Mouse (Mus musculus): ENCODE data around the gene Sec23a. TPM values are rescaled to one million over a fixed set of nuclear protein-coding genes. Genes with fewer than 3 reads are reported as not detected.
"Not testable (repeated sequence)": the region's sequence is repeated elsewhere in the genome, so short reads cannot be mapped to it uniquely, and the experiment has no call there.

Gene Sec23a
- 119 and 120 TPM in 2 replicates for polyA plus RNA-seq (2015; fragmentation: Nextera tagmentation; extraction: Ambion mirVana)

GRCm38 (mm10) chr12:59011844-59012709 is at the start of gene Sec23a:
TSS of gene Sec23a (minus strand) at chr12:59012017.
- H3K27me3 ChIP-seq (ENCODE audit: control insufficient read depth, insufficient read depth, low read depth, low read length), result no peaks in the 10 kb centered on the region
- no peaks in the 10 kb centered on the region for H3K36me3 ChIP-seq (ENCODE audit: control insufficient read depth, insufficient read depth, low read length)
- WGBS, result under 1% methylated on average over 47 of the region's 48 CpGs
- ATAC-seq, result peak; percentile 96
- peak within 1 kb of the TSS; percentile 85 for H3K27ac ChIP-seq (ENCODE audit: low read length)
- peak within 1 kb of the TSS; percentile 91 for H3K4me2 ChIP-seq (ENCODE audit: low read length)
- H3K4me3 ChIP-seq (ENCODE audit: low read depth, low read length), result peak within 1 kb of the TSS; percentile 86
- peak within 1 kb of the TSS; percentile 91 for H3K9ac ChIP-seq (ENCODE audit: low read depth, low read length)
- no peaks in the 10 kb centered on the region for H3K9me3 ChIP-seq (replicated peaks; ENCODE audit: control insufficient read depth, low read length, poor library complexity, severe bottlenecking)
- H3K4me1 ChIP-seq (ENCODE audit: control insufficient read depth, insufficient read depth, low read length), result peaks cover 23% of the 10 kb centered on the region

GRCm38 (mm10) chr12:59060993-59061595 is 49.3 kb upstream of the Sec23a start, which contains the start of gene Trappc6b:
TSS of gene Trappc6b (minus strand) at chr12:59061472.
- WGBS, result under 1% methylated on average over 49 of the region's 49 CpGs
- peak within 1 kb of the TSS; percentile 80 for H3K4me2 ChIP-seq (ENCODE audit: low read length)
- peak within 1 kb of the TSS; percentile 97 for H3K27ac ChIP-seq (ENCODE audit: low read length)
- H3K36me3 ChIP-seq (ENCODE audit: control insufficient read depth, insufficient read depth, low read length), result peaks cover 2% of the 10 kb centered on the region; the same call in 1 of the 2 replicates
- peak within 1 kb of the TSS; percentile 79 for H3K4me3 ChIP-seq (ENCODE audit: low read depth, low read length)
- ATAC-seq, result peak; percentile 98
- H3K9me3 ChIP-seq (replicated peaks; ENCODE audit: control insufficient read depth, low read length, poor library complexity, severe bottlenecking), result no peaks in the 10 kb centered on the region
- H3K9ac ChIP-seq (ENCODE audit: low read depth, low read length), result peak within 1 kb of the TSS; percentile 96
- peaks cover 29% of the 10 kb centered on the region for H3K4me1 ChIP-seq (ENCODE audit: control insufficient read depth, insufficient read depth, low read length)
- H3K27me3 ChIP-seq (ENCODE audit: control insufficient read depth, insufficient read depth, low read depth, low read length), result no peaks in the 10 kb centered on the region

DNA sequence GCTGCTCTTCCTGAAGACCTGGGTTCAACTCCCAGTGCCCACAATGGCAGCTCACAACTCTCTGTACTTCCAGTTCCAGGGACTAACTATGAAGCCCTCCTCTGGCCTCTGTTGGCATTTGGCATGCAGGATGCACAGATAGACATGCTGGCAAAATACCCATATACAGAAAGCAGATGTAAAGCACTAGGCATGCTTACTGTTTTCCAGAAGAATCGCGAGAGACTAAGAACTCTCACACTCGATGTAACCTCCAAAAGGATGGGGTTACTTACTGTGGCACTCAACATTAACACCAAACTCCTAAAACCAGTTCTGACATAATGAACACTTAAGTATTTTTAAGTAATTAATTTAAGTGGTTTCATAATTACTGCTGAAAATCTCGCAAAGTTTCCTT is 48.5 kb upstream of the Sec23a start:
- H3K4me2 ChIP-seq (ENCODE audit: low read length), result peak overlapping the region; percentile 80
- peaks cover 27% of the 10 kb centered on the region for H3K4me1 ChIP-seq (ENCODE audit: control insufficient read depth, insufficient read depth, low read length)
- H3K27me3 ChIP-seq (ENCODE audit: control insufficient read depth, insufficient read depth, low read depth, low read length), result no peaks in the 10 kb centered on the region
- H3K9ac ChIP-seq (ENCODE audit: low read depth, low read length), result peak overlapping the region; percentile 96
- peaks cover 4% of the 10 kb centered on the region; the same call in 1 of the 2 replicates for H3K36me3 ChIP-seq (ENCODE audit: control insufficient read depth, insufficient read depth, low read length)
- 59% methylated on average over 4 of the region's 4 CpGs for WGBS
- peak overlapping the region; percentile 97; the same call in 1 of the 2 replicates for H3K27ac ChIP-seq (ENCODE audit: low read length)
- no peak for ATAC-seq
- peak overlapping the region; percentile 79 for H3K4me3 ChIP-seq (ENCODE audit: low read depth, low read length)
- no peaks in the 10 kb centered on the region for H3K9me3 ChIP-seq (replicated peaks; ENCODE audit: control insufficient read depth, low read length, poor library complexity, severe bottlenecking)

- H3K4me1 ChIP-seq (ENCODE audit: control insufficient read depth, insufficient read depth, low read length), result peaks cover 27% of the 10 kb centered on the region
- H3K9ac ChIP-seq (ENCODE audit: low read depth, low read length); H3K27ac ChIP-seq (ENCODE audit: low read length); H3K4me2 ChIP-seq (ENCODE audit: low read length); H3K9me3 ChIP-seq (replicated peaks; ENCODE audit: control insufficient read depth, low read length, poor library complexity, severe bottlenecking); H3K4me3 ChIP-seq (ENCODE audit: low read depth, low read length); ATAC-seq; H3K27me3 ChIP-seq (ENCODE audit: control insufficient read depth, insufficient read depth, low read depth, low read length); H3K36me3 ChIP-seq (ENCODE audit: control insufficient read depth, insufficient read depth, low read length): not testable (repeated sequence)
- 91% methylated on average over 5 of the region's 5 CpGs for WGBS
Measured at GRCm38 (mm10) chr12:59058242-59058641, 46.4 kb upstream of the Sec23a start.

GRCm38 (mm10) chr12:59056222-59056621 is 44.4 kb upstream of the Sec23a start:
- WGBS, result 98% methylated on average over 11 of the region's 11 CpGs
- Histone ChIP-seq H3K27me3 (ENCODE audit: control insufficient read depth, insufficient read depth, low read depth, low read length) (no peaks in the 10 kb centered on the region), H3K9me3 (replicated peaks; ENCODE audit: control insufficient read depth, low read length, poor library complexity, severe bottlenecking) (no peaks in the 10 kb centered on the region), H3K4me1 (ENCODE audit: control insufficient read depth, insufficient read depth, low read length) (peaks cover 27% of the 10 kb centered on the region), H3K9ac (ENCODE audit: low read depth, low read length) (no peak overlapping the region), H3K27ac (ENCODE audit: low read length) (no peak overlapping the region), H3K4me3 (ENCODE audit: low read depth, low read length) (no peak overlapping the region), H3K36me3 (ENCODE audit: control insufficient read depth, insufficient read depth, low read length) (peaks cover 4% of the 10 kb centered on the region; the same call in 1 of the 2 replicates), H3K4me2 (ENCODE audit: low read length) (no peak overlapping the region)
- no peak for ATAC-seq

DNA sequence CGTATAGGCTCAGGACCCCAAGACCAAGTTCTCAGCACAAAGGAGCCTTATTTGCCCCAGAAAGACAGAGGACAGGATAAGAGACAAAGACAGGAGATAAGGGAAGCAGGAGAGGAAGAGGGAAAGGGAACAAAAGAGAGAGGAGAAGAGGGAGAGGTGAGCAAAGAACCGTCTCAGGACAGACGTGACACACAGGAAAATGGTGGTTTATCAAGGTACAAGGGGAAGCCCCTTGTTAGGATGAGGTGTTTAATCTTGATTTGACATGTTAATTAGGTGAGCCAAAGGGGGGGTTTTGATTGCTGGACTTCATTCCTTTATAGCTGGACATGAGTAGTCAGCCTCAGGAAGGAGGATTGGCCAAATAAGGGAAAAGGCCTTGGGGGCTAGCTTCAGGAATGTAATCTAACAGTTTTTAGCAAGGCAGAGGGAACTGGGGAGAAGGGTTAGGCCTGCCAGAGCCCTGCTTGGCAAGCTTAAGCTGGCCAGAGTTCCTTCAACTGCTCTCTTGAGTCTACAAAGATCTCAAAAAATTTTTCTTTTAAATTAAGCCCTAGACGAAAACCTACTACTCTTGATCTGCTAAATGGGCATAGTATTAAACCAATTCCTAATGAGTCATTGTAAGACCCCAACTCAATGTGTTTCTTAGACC is 43.5 kb upstream of the Sec23a start:
- Histone ChIP-seq H3K4me2 (ENCODE audit: low read length) (no peak overlapping the region), H3K27me3 (ENCODE audit: control insufficient read depth, insufficient read depth, low read depth, low read length) (no peaks in the 10 kb centered on the region), H3K9ac (ENCODE audit: low read depth, low read length) (no peak overlapping the region), H3K27ac (ENCODE audit: low read length) (no peak overlapping the region), H3K4me3 (ENCODE audit: low read depth, low read length) (no peak overlapping the region), H3K4me1 (ENCODE audit: control insufficient read depth, insufficient read depth, low read length) (peaks cover 26% of the 10 kb centered on the region), H3K9me3 (replicated peaks; ENCODE audit: control insufficient read depth, low read length, poor library complexity, severe bottlenecking) (no peaks in the 10 kb centered on the region), H3K36me3 (ENCODE audit: control insufficient read depth, insufficient read depth, low read length) (peaks cover 4% of the 10 kb centered on the region; the same call in 1 of the 2 replicates)
- ATAC-seq, result no peak
- 90% methylated on average over 4 of the region's 4 CpGs for WGBS

- Histone ChIP-seq H3K36me3 (ENCODE audit: control insufficient read depth, insufficient read depth, low read length) (peaks cover 4% of the 10 kb centered on the region; the same call in 1 of the 2 replicates), H3K4me3 (ENCODE audit: low read depth, low read length) (no peak overlapping the region), H3K27me3 (ENCODE audit: control insufficient read depth, insufficient read depth, low read depth, low read length) (no peaks in the 10 kb centered on the region), H3K9me3 (replicated peaks; ENCODE audit: control insufficient read depth, low read length, poor library complexity, severe bottlenecking) (no peaks in the 10 kb centered on the region), H3K9ac (ENCODE audit: low read depth, low read length) (no peak overlapping the region), H3K4me1 (ENCODE audit: control insufficient read depth, insufficient read depth, low read length) (peaks cover 12% of the 10 kb centered on the region), H3K4me2 (ENCODE audit: low read length) (no peak overlapping the region), H3K27ac (ENCODE audit: low read length) (no peak overlapping the region)
- no peak for ATAC-seq
Measured at GRCm38 (mm10) chr12:59053976-59054375, 42.2 kb upstream of the Sec23a start.

DNA sequence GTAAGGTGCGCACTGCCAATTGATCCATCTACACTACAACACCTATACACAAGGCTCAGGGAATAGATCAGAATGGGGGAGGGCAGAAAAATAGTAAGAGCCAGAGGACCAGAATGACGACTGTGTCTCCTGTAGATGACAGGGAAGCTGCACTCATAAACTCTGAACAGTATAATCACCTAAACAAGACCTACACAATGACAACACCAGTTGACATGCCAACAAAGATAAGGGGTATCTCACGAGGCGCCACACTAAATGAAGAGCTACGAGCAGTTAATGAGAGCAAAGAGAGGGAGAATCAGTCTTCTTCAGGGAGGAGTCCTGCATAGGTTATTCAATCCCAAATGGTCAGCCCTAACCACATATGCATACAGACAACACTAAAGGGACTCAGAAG is 41.3 kb upstream of the Sec23a start:
- no peak overlapping the region for H3K4me3 ChIP-seq (ENCODE audit: low read depth, low read length)
- H3K27ac ChIP-seq (ENCODE audit: low read length), result no peak overlapping the region
- H3K27me3 ChIP-seq (ENCODE audit: control insufficient read depth, insufficient read depth, low read depth, low read length), result no peaks in the 10 kb centered on the region
- no peak overlapping the region for H3K4me2 ChIP-seq (ENCODE audit: low read length)
- no peak overlapping the region for H3K9ac ChIP-seq (ENCODE audit: low read depth, low read length)
- H3K9me3 ChIP-seq (replicated peaks; ENCODE audit: control insufficient read depth, low read length, poor library complexity, severe bottlenecking), result no peaks in the 10 kb centered on the region
- WGBS, result 89% methylated on average over 5 of the region's 5 CpGs
- ATAC-seq, result no peak
- peaks cover 4% of the 10 kb centered on the region; the same call in 1 of the 2 replicates for H3K36me3 ChIP-seq (ENCODE audit: control insufficient read depth, insufficient read depth, low read length)
- peaks cover 4% of the 10 kb centered on the region for H3K4me1 ChIP-seq (ENCODE audit: control insufficient read depth, insufficient read depth, low read length)
